Mouse (Mus musculus): ENCODE data around the gene Trio. TPM values are rescaled to one million over a fixed set of nuclear protein-coding genes. Genes with fewer than 3 reads are reported as not detected.

Trio gene
- polyA plus RNA-seq, 1 experiment from 2014 or later, result 39.5 TPM

DNA sequence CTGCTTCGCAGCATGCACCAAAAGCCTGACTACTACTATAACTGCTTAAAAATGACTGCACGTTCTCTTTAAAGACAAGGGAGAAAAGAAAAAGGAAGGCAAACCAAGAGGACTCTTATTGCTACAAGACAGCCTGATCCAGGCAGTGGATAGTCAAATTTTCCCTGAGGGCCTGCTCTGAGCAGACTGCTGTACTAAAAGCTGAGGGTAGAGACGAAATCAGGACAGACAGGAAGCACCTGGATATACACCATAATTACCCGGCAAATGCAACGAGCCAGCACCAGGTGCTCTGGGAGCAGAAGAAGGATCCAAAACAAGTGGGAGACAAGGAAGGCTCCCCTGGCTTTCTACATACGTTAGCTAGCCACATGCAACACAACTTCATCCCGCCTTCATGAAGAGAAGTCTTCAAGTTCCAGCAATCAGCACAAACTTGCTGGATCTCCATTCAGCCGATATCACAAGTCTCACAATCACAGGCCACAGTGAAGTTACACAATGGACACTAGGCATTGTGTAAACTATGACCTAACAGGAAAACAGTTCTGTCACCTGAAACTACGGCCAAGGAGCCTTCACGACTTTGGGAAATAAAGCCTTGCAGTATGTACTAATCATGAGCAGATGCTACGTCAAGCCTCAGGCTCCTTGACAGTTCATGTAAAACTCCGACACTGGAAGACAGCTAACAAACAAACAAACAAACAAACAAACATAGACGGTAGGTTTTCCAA is 43.7 kb downstream of the Trio start:
- Histone ChIP-seq H3K9me3 (no peaks in the 10 kb centered on the region), H3K4me1 (replicated peaks) (peaks cover 72% of the 10 kb centered on the region), H3K4me2 (no peak overlapping the region), H3K36me3 (no peaks in the 10 kb centered on the region), H3K27me3 (no peaks in the 10 kb centered on the region), H3K4me3 (no peak overlapping the region), H3K9ac (no peak overlapping the region), H3K27ac (peak overlapping the region; percentile 3; the same call in 1 of the 2 replicates)
- no peak for ATAC-seq (ENCODE audit: low FRiP score)
- 75% methylated on average over 13 of the region's 13 CpGs for WGBS

DNA sequence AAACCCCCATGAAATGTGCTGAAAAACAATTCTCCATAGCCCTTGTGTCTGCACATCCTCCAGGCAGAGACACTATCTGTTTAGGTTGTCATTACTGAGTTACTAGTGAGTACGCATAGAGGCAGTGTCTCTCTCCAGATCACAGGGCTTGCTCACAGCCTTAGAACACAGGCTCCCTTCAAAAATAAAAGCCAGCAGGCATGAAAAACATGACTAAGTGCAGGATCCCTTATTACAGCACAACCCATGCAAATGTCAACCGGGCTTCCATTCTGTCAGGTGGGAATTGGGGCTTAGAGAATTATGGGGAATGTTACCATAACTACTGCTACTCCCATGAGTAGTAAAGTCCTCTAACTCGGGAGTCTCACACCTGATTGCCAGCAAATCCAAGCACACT is 44.4 kb downstream of the Trio start:
- no peak overlapping the region for H3K4me3 ChIP-seq
- peaks cover 69% of the 10 kb centered on the region for H3K4me1 ChIP-seq (replicated peaks)
- no peak overlapping the region for H3K9ac ChIP-seq
- no peak overlapping the region for H3K4me2 ChIP-seq
- H3K27ac ChIP-seq, result 0 out of 2 replicates have a peak overlapping the region, but pooled peaks have one; percentile 3
- H3K27me3 ChIP-seq, result no peaks in the 10 kb centered on the region
- no peak for ATAC-seq (ENCODE audit: low FRiP score)
- H3K9me3 ChIP-seq, result no peaks in the 10 kb centered on the region
- 62% methylated on average over 3 of the region's 3 CpGs for WGBS
- no peaks in the 10 kb centered on the region for H3K36me3 ChIP-seq

DNA sequence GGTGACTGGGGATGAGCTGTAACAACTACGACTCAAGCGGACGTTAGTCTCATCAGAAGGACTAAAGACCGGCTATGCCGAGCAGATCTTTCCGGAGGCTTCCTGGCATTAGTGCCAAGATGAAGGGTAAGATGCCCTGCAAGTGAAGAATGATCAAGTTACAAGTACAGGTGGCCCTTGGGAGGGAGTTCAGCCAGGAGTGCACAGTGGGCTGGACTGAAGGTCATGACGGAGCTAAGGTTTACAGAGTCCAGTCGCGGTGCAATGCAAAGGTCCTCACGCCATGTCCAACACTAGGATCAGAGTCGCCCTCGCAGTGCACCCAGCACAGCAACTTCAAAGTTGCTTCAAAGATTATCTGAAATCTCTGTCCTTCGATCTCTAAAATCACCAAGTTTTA is 45.2 kb downstream of the Trio start:
- H3K27ac ChIP-seq, result no peak overlapping the region
- peaks cover 64% of the 10 kb centered on the region for H3K4me1 ChIP-seq (replicated peaks)
- 92% methylated on average over 13 of the region's 13 CpGs for WGBS
- no peaks in the 10 kb centered on the region for H3K9me3 ChIP-seq
- no peaks in the 10 kb centered on the region for H3K36me3 ChIP-seq
- no peak overlapping the region for H3K9ac ChIP-seq
- ATAC-seq (ENCODE audit: low FRiP score), result no peak
- H3K4me3 ChIP-seq, result no peak overlapping the region
- H3K27me3 ChIP-seq, result no peaks in the 10 kb centered on the region
- H3K4me2 ChIP-seq, result no peak overlapping the region

DNA sequence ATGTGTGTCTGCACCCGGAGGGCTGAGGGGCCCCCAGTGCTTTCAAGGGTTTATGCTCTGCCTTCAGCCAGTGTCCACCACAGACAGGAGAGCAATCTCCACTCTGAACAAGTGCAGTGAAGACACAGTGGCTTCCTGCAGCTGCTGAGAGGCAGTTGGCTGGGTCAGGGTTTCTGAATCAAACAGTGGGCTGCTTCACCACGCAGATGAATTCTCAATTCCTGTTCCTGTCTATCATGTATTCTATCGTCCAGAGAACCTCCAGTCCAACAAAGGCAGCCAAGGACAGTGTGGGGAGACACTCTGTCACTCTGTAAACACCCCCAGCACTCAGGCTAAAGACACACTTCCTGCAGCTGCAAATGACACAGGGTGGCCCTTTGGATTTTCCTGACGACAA is 48.7 kb downstream of the Trio start:
- no peak overlapping the region for H3K4me3 ChIP-seq

DNA sequence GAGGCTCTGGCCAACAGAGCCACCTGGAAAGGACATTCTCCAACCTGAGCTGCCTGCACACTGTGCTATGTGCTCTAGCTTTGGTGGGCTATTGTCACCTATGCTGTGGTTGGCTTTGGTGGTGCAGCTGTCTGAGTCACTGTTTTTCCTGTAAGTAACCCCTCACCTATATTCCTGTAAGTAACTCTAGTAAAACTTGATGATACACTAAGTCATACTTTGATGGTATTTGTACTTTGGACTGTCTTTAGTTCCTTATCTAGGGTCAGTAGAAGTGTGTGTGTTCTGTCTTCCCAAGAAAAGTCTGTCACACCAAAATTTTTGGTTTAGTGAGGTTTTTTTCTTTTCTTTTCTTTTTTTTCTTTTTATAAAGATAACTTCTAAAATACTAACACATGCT is 49.3 kb downstream of the Trio start:
- Histone ChIP-seq H3K9me3 (no peaks in the 10 kb centered on the region), H3K9ac (no peak overlapping the region), H3K27ac (no peak overlapping the region), H3K4me3 (no peak overlapping the region), H3K4me1 (replicated peaks) (peaks cover 47% of the 10 kb centered on the region), H3K4me2 (no peak overlapping the region), H3K27me3 (no peaks in the 10 kb centered on the region), H3K36me3 (no peaks in the 10 kb centered on the region)
- no peak for ATAC-seq (ENCODE audit: low FRiP score)

More for the DNA sequence above, 48.7 kb downstream of the Trio start:
- Histone ChIP-seq H3K36me3 (no peaks in the 10 kb centered on the region), H3K27me3 (no peaks in the 10 kb centered on the region), H3K27ac (no peak overlapping the region), H3K4me2 (no peak overlapping the region), H3K9ac (no peak overlapping the region), H3K4me1 (replicated peaks) (peaks cover 53% of the 10 kb centered on the region), H3K9me3 (no peaks in the 10 kb centered on the region)
- WGBS, result 69% methylated on average over 4 of the region's 4 CpGs
- no peak for ATAC-seq (ENCODE audit: low FRiP score)

DNA sequence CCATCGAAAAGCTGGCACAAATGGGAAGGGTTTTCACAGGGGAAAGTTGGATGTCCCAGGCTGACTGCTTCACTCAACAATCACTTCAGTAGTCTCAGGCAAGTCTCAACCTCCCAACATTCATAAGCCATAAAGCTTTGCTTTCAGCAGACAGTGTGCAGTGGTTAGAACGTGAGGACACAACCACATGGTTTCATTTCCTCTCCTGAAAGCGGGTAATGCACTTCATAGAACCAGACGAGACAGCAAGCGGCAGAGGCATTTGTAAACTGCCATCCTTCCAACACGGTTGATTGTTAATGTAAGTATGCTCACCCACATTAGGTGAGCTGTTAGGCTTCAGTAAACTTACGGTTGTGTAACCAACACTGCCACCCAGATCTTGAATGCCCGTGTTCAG is 51.0 kb downstream of the Trio start:
- Histone ChIP-seq H3K9ac (no peak overlapping the region), H3K36me3 (no peaks in the 10 kb centered on the region), H3K27ac (no peak overlapping the region; the same call in 1 of the 2 replicates), H3K4me1 (replicated peaks) (peaks cover 34% of the 10 kb centered on the region), H3K27me3 (no peaks in the 10 kb centered on the region), H3K4me2 (no peak overlapping the region), H3K9me3 (no peaks in the 10 kb centered on the region), H3K4me3 (no peak overlapping the region)
- 81% methylated on average over 8 of the region's 8 CpGs for WGBS
- no peak for ATAC-seq (ENCODE audit: low FRiP score)

DNA sequence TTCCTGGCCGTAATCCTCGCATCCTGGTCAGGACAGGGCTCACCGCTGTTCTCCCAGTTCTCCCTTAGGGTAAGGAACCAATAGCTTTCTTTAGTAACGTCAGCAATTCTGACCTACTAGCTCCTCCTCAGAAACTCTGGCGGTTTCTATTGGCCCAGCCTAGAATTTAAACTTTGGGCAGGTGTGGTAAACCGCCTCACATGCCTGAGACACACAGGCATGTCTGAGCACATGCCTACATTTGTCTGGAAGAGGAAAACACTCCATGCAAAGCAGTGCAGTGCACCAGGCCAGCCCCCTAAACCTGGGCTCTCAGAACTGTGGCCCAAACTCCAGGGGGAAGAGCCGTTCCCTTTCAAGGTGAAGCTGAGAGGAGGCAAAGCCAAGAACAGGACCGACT is 57.5 kb downstream of the Trio start:
- Histone ChIP-seq H3K4me3 (no peak overlapping the region), H3K27ac (no peak overlapping the region), H3K27me3 (no peaks in the 10 kb centered on the region), H3K4me1 (replicated peaks) (peaks cover 46% of the 10 kb centered on the region), H3K4me2 (no peak overlapping the region), H3K36me3 (no peaks in the 10 kb centered on the region), H3K9me3 (no peaks in the 10 kb centered on the region), H3K9ac (no peak overlapping the region)
- WGBS, result 83% methylated on average over 8 of the region's 8 CpGs
- 0 out of 2 replicates have a peak, but pooled peaks have one; percentile 52 for ATAC-seq (ENCODE audit: low FRiP score)

DNA sequence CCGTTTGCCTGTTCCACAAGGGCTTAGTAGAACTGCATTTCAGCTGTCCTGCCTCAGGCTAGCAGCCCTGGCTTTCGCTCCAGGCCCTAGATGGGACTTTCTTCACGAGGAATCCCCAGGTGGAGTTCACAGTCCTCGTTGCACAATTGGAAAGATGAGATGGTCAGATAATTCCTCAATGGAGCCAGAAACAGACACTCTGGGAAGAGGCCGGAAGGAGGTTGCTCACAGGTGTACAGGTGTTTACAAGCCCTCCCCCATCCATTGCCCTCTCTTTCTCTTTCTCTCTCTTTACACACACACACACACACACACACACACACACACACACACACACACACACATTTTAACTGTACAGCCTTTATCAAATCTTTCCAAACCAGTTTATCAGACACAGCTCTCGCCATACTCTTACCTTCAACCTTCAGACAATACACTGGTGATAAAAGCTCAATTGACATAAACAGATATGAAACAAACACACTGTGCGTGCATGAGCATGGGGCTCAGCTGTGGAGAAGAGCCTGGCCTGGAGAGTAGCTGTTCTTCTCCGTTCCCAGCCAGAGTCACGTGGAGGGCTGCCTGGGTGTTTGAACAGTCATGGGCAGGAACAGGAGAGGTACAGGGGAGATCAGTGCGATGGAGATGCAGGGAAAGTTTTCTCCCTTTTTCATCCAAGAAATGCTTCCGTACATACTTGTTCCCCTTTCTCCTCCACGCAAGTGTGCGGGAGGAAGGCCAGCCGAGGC is 58.3 kb downstream of the Trio start:
- WGBS, result 68% methylated on average over 14 of the region's 14 CpGs
- no peaks in the 10 kb centered on the region for H3K9me3 ChIP-seq

DNA sequence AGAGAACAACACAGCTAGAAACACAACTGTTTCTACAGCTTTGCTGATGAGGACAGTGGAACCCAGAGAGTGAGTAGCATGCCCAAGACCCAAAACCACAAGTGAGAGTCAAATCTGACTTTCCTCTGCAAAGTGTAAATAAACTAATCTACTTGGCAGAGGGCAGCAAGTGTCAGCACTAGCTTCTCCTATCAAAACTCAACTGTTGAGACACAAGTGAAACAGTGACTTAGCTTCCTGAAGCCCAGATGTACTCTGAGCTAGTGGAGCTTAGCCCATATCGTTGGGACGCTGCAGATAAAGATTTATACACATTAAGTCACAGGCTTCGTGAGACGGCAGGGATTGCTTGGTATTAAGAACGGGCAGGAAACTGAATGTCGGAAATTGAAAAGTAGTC is 60.8 kb downstream of the Trio start:
- ATAC-seq (ENCODE audit: low FRiP score), result no peak
- H3K4me1 ChIP-seq (replicated peaks), result peaks cover 75% of the 10 kb centered on the region
- H3K36me3 ChIP-seq, result no peaks in the 10 kb centered on the region
- H3K9ac ChIP-seq, result no peak overlapping the region
- H3K4me2 ChIP-seq, result no peak overlapping the region
- WGBS, result 81% methylated on average over 6 of the region's 6 CpGs
- no peak overlapping the region for H3K27ac ChIP-seq
- no peak overlapping the region for H3K4me3 ChIP-seq
- H3K27me3 ChIP-seq, result no peaks in the 10 kb centered on the region
- H3K9me3 ChIP-seq, result no peaks in the 10 kb centered on the region

More for the DNA sequence above, 58.3 kb downstream of the Trio start:
- Histone ChIP-seq H3K36me3 (no peaks in the 10 kb centered on the region), H3K9ac (no peak overlapping the region), H3K27me3 (no peaks in the 10 kb centered on the region), H3K27ac (peak overlapping the region; percentile 41; the same call in 1 of the 2 replicates), H3K4me3 (no peak overlapping the region), H3K4me2 (no peak overlapping the region), H3K4me1 (replicated peaks) (peaks cover 53% of the 10 kb centered on the region)
- ATAC-seq (ENCODE audit: low FRiP score), result 0 out of 2 replicates have a peak, but pooled peaks have one; percentile 24

DNA sequence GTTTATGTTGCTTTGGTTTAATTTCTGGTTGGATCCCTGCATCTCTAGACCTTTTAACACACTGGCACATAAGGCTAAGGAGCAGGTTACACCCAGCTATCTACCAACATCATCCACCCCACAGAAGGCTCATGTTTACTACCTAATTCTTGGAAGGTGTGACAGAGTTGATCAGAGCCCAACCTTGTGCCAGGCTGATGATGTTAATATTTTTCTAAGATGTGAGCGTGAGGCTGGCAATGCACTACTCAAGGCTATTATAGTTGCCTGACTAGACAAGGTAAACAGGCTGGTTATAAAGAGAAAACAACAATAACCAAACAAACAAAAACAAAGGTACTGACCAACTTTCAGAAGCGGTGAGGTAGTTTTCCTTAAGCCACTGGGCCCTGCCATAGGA is 62.1 kb downstream of the Trio start:
- Histone ChIP-seq H3K4me1 (replicated peaks) (peaks cover 87% of the 10 kb centered on the region), H3K27ac (no peak overlapping the region), H3K9me3 (no peaks in the 10 kb centered on the region), H3K4me2 (no peak overlapping the region), H3K9ac (no peak overlapping the region), H3K36me3 (no peaks in the 10 kb centered on the region), H3K27me3 (no peaks in the 10 kb centered on the region), H3K4me3 (no peak overlapping the region)
- no peak for ATAC-seq (ENCODE audit: low FRiP score)
- WGBS, result 93% methylated on average over 2 of the region's 2 CpGs

DNA sequence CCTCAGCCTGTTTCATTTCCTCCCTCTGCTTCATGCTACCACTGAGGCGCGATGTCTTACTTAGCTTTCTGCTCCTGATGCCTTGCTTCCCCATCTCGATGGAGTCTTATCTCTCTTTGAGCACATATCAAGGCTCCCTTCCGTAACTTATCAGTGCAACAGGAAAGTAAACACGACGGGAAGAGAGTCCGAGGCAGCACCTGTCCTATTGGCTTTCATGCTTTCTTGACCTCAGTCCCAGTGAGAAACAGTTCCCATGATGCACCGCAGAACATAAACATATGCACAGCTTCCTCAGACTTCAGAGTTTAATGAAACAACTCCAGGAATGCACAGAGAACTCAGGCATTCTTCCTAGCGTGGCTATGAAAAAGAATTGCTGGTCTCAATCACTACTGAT is 65.0 kb downstream of the Trio start:
- Histone ChIP-seq H3K4me1 (replicated peaks) (peaks cover 88% of the 10 kb centered on the region), H3K36me3 (no peaks in the 10 kb centered on the region), H3K9ac (no peak overlapping the region), H3K4me3 (no peak overlapping the region), H3K27ac (0 out of 2 replicates have a peak overlapping the region, but pooled peaks have one; percentile 30), H3K4me2 (no peak overlapping the region), H3K9me3 (no peaks in the 10 kb centered on the region), H3K27me3 (no peaks in the 10 kb centered on the region)
- WGBS, result 82% methylated on average over 9 of the region's 9 CpGs
- no peak for ATAC-seq (ENCODE audit: low FRiP score)

DNA sequence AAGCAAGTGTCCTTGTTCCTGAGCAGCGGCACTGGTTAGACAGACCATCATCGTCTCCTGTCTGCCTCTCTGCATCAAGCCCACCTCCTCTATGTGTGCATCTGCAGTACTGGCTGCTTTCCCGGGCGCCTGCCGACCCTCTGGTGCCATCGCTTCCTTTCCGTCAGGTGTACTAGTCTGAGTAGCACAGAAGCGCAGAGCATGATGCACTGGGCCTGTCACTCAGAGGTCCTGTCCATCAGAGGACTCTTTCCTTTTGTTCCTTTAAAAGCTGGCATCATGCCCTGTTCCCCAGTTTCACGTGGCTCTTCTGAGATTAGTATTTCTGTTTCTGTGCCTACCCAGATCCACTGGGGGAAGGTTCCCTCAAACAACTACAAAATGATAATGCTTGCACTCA is 67.8 kb downstream of the Trio start:
- Histone ChIP-seq H3K9ac (0 out of 2 replicates have a peak overlapping the region, but pooled peaks have one; percentile 13), H3K4me1 (replicated peaks) (peaks cover 94% of the 10 kb centered on the region), H3K36me3 (no peaks in the 10 kb centered on the region), H3K4me3 (no peak overlapping the region), H3K4me2 (no peak overlapping the region), H3K9me3 (no peaks in the 10 kb centered on the region), H3K27ac (peak overlapping the region; percentile 66), H3K27me3 (no peaks in the 10 kb centered on the region)
- no peak for ATAC-seq (ENCODE audit: low FRiP score)
- WGBS, result 76% methylated on average over 9 of the region's 9 CpGs
